Mouse (Mus musculus) myocyte (in vitro differentiated cells): Measurements from ENCODE around the gene Lurap1l. TPM values are rescaled to one million over a fixed set of nuclear protein-coding genes. Genes with fewer than 3 reads are reported as not detected.

Experiments used
- H3K27me3 ChIP-seq: one replicate; pipeline ENCODE4 v1.6.1; 2011; ENCODE audit not compliant: control insufficient read depth, insufficient read depth, insufficient read length
- H3K36me3 ChIP-seq: one replicate; pipeline ENCODE4 v1.6.1; 2011; ENCODE audit not compliant: control insufficient read depth, insufficient read depth
- H3K4me2 ChIP-seq: one replicate; pipeline ENCODE4 v1.6.1; 2011; ENCODE audit warnings: low read depth, control low read depth
- H3K4me3 ChIP-seq: one replicate; pipeline ENCODE4 v1.5.1; 2011; ENCODE audit warnings: mild to moderate bottlenecking, control low read depth, moderate library complexity
- H3K79me2 ChIP-seq: one replicate; pipeline ENCODE4 v1.6.1; 2011; ENCODE audit not compliant: control insufficient read depth, insufficient read depth
- H3ac ChIP-seq: one replicate; pipeline ENCODE4 v1.6.1; 2011; ENCODE audit not compliant: control insufficient read depth, insufficient read length
- CEBPB ChIP-seq: IDR thresholded peaks from 2 replicates; pipeline ENCODE4 v1.6.1; 2011; ENCODE audit warnings: mild to moderate bottlenecking, moderate library complexity; ENCODE audit not compliant: poor library complexity, insufficient read depth, severe bottlenecking
- E2F4 ChIP-seq: IDR thresholded peaks from one replicate; pipeline ENCODE4 v1.6.1; 2011; ENCODE audit warnings: mild to moderate bottlenecking, control low read depth, moderate library complexity; ENCODE audit not compliant: insufficient read depth
- MAX ChIP-seq: IDR thresholded peaks from one replicate; pipeline ENCODE4 v1.6.1; 2011; ENCODE audit warnings: low read depth, mild to moderate bottlenecking, control low read depth
- MYOD1 ChIP-seq, 3 experiments: IDR thresholded peaks; one replicate each; pipeline ENCODE4 v1.6.1; 2011; ENCODE audit warnings: control low read depth in 2 of 3, low read depth in 2 of 3, mild to moderate bottlenecking in 2 of 3, moderate library complexity in 1 of 3; ENCODE audit not compliant: insufficient read length in 2 of 3, control insufficient read depth in 1 of 3
- MYOG ChIP-seq, 3 experiments: IDR thresholded peaks; one replicate each; pipeline ENCODE4 v1.6.1; 2011; ENCODE audit warnings: control low read depth in 2 of 3, low read depth in 2 of 3, mild to moderate bottlenecking in 2 of 3; ENCODE audit not compliant: insufficient read length in 2 of 3, control insufficient read depth in 1 of 3, insufficient read depth in 1 of 3
- POLR2A ChIP-seq: IDR thresholded peaks from one replicate; pipeline ENCODE4 v1.6.1; 2011; ENCODE audit warnings: low read depth, mild to moderate bottlenecking, control low read depth, moderate library complexity; ENCODE audit not compliant: insufficient read length
- POLR2AphosphoS2 ChIP-seq: IDR thresholded peaks from one replicate; pipeline ENCODE4 v1.6.1; 2011; ENCODE audit warnings: low read depth, control low read depth; ENCODE audit not compliant: insufficient read length
- REST ChIP-seq: IDR thresholded peaks from one replicate; pipeline ENCODE4 v1.6.1; 2011; ENCODE audit warnings: mild to moderate bottlenecking, control low read depth, moderate library complexity; ENCODE audit not compliant: insufficient read depth, insufficient read length
- SRF ChIP-seq: IDR thresholded peaks from one replicate; pipeline ENCODE4 v1.6.1; 2011; ENCODE audit warnings: low read depth; ENCODE audit not compliant: control insufficient read depth, insufficient read length
- TCF12 ChIP-seq: IDR thresholded peaks from one replicate; pipeline ENCODE4 v1.6.1; 2011; ENCODE audit warnings: mild to moderate bottlenecking, control low read depth; ENCODE audit not compliant: poor library complexity, insufficient read depth, severe bottlenecking
- TCF3 ChIP-seq: IDR thresholded peaks from one replicate; pipeline ENCODE4 v1.6.1; 2011; ENCODE audit warnings: low read depth, control low read depth; ENCODE audit not compliant: insufficient read length
- USF1 ChIP-seq: IDR thresholded peaks from one replicate; pipeline ENCODE4 v1.6.1; 2011; ENCODE audit warnings: low read depth, mild to moderate bottlenecking, control low read depth, moderate library complexity
- polyA plus RNA-seq: library from polyadenylated mRNA; unstranded; fragments of >200 nt; fragmentation: generic; extraction: Trizol; gene quantifications from one replicate; pipeline ENCODE4 v1.2.1, GENCODE M21; 2012; ENCODE audit warnings: missing spikeins

The Lurap1l gene
- polyA plus RNA-seq, 1 experiment = 15.9 TPM

DNA sequence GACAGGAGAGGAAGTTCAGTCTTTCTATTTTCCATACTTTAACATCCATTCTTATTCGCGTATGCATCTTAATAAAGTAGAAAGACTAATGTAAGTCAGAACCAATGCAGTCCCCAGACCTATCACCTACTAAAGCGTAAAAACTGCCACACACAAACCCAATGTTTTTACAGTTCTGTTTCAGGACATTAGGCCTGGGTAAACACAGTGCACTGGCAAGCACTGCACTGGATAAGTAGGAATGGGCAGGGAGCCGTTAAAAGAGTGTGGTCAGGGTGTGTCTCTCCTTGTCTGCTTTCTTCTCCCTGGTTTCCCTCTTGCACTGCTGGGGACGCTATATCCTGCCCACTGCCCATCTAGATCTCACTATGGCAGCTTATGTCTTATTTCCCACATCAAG lies 2.5 kb upstream of the Lurap1l start:
- Histone ChIP-seq H3K4me2 (peak overlapping the region; percentile 40), H3K27me3 (no peaks in the 10 kb centered on the region), H3K4me3 (no peak overlapping the region), H3K79me2 (peaks cover 11% of the 10 kb centered on the region), H3ac (no peak overlapping the region), H3K36me3 (no peaks in the 10 kb centered on the region)
- no peak for TF ChIP-seq POLR2A
- TF ChIP-seq TCF3 = no peak
- TF ChIP-seq POLR2AphosphoS2 = no peak
- TF ChIP-seq MAX = no peak
- TF ChIP-seq CEBPB = no peak
- TF ChIP-seq MYOG (IDR thresholded peaks at IDR 0.05; ENCODE audit: control insufficient read depth in 1 of 3, insufficient read depth in 1 of 3, insufficient read length in 2 of 3, low read depth in 2 of 3) = no peak
- TF ChIP-seq E2F4 = no peak
- no peak for TF ChIP-seq MYOD1 (IDR thresholded peaks at IDR 0.05; ENCODE audit: control insufficient read depth in 1 of 3, insufficient read length in 2 of 3, low read depth in 2 of 3)
- TF ChIP-seq SRF = no peak
- TF ChIP-seq TCF12 = no peak
- TF ChIP-seq REST = no peak
- TF ChIP-seq USF1 = no peak

DNA sequence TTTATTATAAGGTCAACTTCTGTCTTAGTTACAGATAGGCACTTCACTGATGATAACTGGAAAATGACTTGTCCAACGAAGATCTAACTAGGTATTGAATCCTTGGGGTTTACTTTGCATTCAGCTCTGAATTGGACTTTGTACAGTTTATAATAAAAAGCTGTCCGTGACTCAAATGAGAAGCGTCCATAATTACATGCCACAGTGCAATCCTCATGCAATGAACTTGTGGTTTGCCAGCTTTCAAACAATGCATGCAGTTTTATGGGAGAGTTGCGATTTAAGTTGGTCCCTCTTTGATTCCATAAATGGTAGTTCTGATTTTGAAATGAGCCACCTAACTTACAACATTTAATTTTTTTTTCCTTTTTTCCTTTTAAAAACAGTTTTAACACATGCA lies 1.5 kb upstream of the Lurap1l start:
- Histone ChIP-seq H3K4me2 (peak overlapping the region; percentile 40), H3K27me3 (no peaks in the 10 kb centered on the region), H3K4me3 (no peak overlapping the region), H3K36me3 (no peaks in the 10 kb centered on the region), H3ac (no peak overlapping the region), H3K79me2 (peaks cover 20% of the 10 kb centered on the region)
- TF ChIP-seq POLR2A (no peak), CEBPB (peak; percentile 94)

DNA sequence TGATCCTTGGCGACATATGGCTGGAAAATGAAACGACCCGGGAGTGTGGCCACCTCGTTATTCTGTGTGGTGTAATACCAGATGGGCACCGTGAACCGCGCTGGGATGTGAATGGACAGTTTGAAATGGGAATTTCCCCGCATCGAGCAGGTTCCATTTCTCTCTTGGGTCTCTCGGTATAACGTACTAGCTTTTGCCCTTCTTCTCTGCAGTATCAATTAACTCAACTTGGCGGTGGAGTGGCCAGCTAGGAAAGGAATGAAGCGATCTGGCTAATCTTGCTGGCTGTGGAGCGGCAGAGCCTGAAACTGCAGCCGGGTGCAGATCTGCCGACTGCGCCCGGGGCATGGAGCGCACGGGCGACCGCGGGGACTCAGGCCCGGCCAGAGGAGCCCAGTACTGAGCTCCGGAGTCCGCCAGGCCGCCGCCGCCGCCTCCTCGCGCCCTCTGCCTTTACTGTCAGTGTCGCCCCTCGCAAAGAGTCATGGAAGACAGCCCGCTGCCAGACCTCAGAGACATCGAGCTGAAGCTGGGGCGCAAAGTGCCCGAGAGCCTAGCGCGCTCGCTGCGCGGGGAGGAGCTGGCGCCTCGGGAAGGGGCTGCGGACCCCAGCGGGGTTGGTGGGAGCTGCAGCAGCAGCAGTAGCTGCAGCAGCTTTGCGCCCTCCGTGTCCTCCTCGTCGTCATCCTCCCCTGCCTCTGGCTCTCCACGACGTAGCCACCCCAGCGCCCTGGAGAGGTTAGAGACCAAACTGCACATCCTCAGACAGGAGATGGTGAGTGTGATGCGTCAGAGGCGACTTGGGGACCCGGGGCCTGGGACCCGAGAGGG lies 640 bp downstream of the Lurap1l start:
- no peaks in the 10 kb centered on the region for H3K27me3 ChIP-seq
- no peaks in the 10 kb centered on the region for H3K36me3 ChIP-seq
- peak overlapping the region; percentile 94 for H3K4me3 ChIP-seq
- peak overlapping the region; percentile 81 for H3ac ChIP-seq
- peaks cover 42% of the 10 kb centered on the region for H3K79me2 ChIP-seq
- peak; percentile 27 for TF ChIP-seq POLR2AphosphoS2
- no peak for TF ChIP-seq SRF
- peak; percentile 45 for TF ChIP-seq POLR2A
- peak in 1 of 3 experiments; percentile 20 for TF ChIP-seq MYOD1 (IDR thresholded peaks at IDR 0.05; ENCODE audit: control insufficient read depth in 1 of 3, insufficient read length in 2 of 3, low read depth in 2 of 3)
- no peak for TF ChIP-seq MAX
- H3K4me2 ChIP-seq = peak overlapping the region; percentile 72

DNA sequence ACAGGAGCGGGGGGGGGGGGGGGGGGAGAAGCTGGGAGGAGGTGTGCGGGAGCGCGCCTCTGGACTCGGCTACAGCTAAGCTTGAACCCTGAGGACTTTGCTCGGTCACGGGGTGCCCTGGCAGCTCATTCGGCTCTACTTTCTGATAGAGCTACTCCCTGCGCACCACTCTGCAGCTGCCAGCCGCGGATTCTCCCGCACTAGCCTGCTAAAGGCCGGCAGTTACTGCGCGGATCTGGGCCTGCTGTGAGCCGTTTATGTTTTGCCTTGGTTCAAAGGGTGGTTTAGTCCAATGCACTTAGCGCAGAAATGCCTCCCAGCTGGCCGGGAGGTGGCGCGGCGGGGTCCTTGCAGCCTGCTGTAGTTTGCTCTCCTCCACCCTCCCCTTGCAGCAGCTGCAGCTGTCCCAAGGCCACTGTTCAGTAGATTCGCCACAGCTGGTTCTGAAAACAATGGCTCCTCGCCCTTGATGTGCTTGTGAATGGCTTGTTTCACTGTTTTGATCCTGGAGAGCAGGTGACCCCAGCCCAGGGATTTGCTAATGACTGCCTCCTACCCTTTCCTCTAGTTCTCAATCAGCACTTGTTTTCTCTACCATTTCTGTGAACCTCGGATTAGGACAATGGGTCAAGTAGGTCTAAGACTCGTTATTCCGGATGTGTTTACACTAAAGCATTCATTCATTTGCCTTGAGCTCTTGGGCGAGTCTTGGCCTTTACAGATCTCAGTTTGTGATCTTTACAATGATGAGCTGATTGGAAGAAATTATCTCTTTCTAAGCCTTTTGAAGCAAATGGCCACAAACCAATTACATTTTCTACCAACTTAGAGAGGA lies 1.5 kb downstream of the Lurap1l start:
- peak overlapping the region; percentile 81 for H3ac ChIP-seq
- H3K79me2 ChIP-seq = peaks cover 50% of the 10 kb centered on the region
- H3K36me3 ChIP-seq = no peaks in the 10 kb centered on the region
- peak overlapping the region; percentile 94 for H3K4me3 ChIP-seq
- TF ChIP-seq POLR2AphosphoS2 (peak; percentile 51), TCF12 (peak; percentile 79), USF1 (no peak), SRF (no peak), MYOD1 (IDR thresholded peaks at IDR 0.05; ENCODE audit: control insufficient read depth in 1 of 3, insufficient read length in 2 of 3, low read depth in 2 of 3) (peak; percentile 80 to 98 (median 94)), E2F4 (no peak), MAX (no peak), CEBPB (no peak), REST (peak; percentile 6), MYOG (IDR thresholded peaks at IDR 0.05; ENCODE audit: control insufficient read depth in 1 of 3, insufficient read depth in 1 of 3, insufficient read length in 2 of 3, low read depth in 2 of 3) (peak; percentile 91 to 99 (median 93)), TCF3 (peak; percentile 89), POLR2A (peak; percentile 70)
- H3K27me3 ChIP-seq = no peaks in the 10 kb centered on the region
- peak overlapping the region; percentile 76 for H3K4me2 ChIP-seq
